Mouse (Mus musculus): Measurements from ENCODE around the gene Rasal2.
"Not testable (repeated sequence)": the region's sequence is repeated elsewhere in the genome, so short reads cannot be mapped to it uniquely, and the experiment has no call there.

The Rasal2 gene

GRCm38 (mm10) chr1:157236650-157237344, 175.6 kb downstream of the Rasal2 start:
- not testable (repeated sequence) for DNase-seq

- DNase-seq = no peak
Observed at GRCm38 (mm10) chr1:157233451-157233850, 178.9 kb downstream of the Rasal2 start.

- no peak for DNase-seq
Observed at GRCm38 (mm10) chr1:157232372-157232771, 180.0 kb downstream of the Rasal2 start.

- DNase-seq = no peak
Observed at GRCm38 (mm10) chr1:157231016-157231415, 181.4 kb downstream of the Rasal2 start.

- no peak for DNase-seq
Observed at GRCm38 (mm10) chr1:157230386-157230785, 182.0 kb downstream of the Rasal2 start.

- DNase-seq = no peak
Observed at GRCm38 (mm10) chr1:157225013-157225412, 187.4 kb downstream of the Rasal2 start.

GRCm38 (mm10) chr1:157220910-157221309, 191.5 kb downstream of the Rasal2 start:
- DNase-seq = no peak

GRCm38 (mm10) chr1:157220466-157220865, 191.9 kb downstream of the Rasal2 start:
- DNase-seq = no peak

- DNase-seq = no peak
Observed at GRCm38 (mm10) chr1:157208754-157209153, 203.6 kb downstream of the Rasal2 start.

- DNase-seq = no peak
Observed at GRCm38 (mm10) chr1:157205685-157206084, 206.7 kb downstream of the Rasal2 start.

GRCm38 (mm10) chr1:157183043-157183442, 229.4 kb downstream of the Rasal2 start:
- DNase-seq = no peak

GRCm38 (mm10) chr1:157182431-157182830, 230.0 kb downstream of the Rasal2 start:
- no peak for DNase-seq

- no peak for DNase-seq
Observed at GRCm38 (mm10) chr1:157181081-157181480, 231.3 kb downstream of the Rasal2 start.

- DNase-seq = no peak
Observed at GRCm38 (mm10) chr1:157178988-157179764, 233.2 kb downstream of the Rasal2 start.

- no peak for DNase-seq
Observed at GRCm38 (mm10) chr1:157169292-157169691, 243.1 kb downstream of the Rasal2 start.

GRCm38 (mm10) chr1:157168891-157169290, 243.5 kb downstream of the Rasal2 start:
- no peak for DNase-seq

GRCm38 (mm10) chr1:157153781-157154180, 258.6 kb downstream of the Rasal2 start:
- DNase-seq = no peak

- DNase-seq = no peak
Observed at GRCm38 (mm10) chr1:157150107-157150506, 262.3 kb downstream of the Rasal2 start.

GRCm38 (mm10) chr1:157144621-157145020, 267.8 kb downstream of the Rasal2 start:
- DNase-seq = no peak

- DNase-seq = no peak
Observed at GRCm38 (mm10) chr1:157143326-157143932, 269.0 kb downstream of the Rasal2 start.

GRCm38 (mm10) chr1:157141014-157141413, 271.4 kb downstream of the Rasal2 start:
- no peak for DNase-seq

- no peak for DNase-seq
Observed at GRCm38 (mm10) chr1:157137854-157138241, 274.5 kb downstream of the Rasal2 start.

GRCm38 (mm10) chr1:157137132-157137853, 275.1 kb downstream of the Rasal2 start:
- DNase-seq = no peak
